Mouse (Mus musculus) thymus, postnatal 0 days (tissue): ENCODE measurements around the gene Ppa2. TPM values are rescaled to one million over a fixed set of nuclear protein-coding genes. Genes with fewer than 3 reads are reported as not detected.

Source experiments
- DNase-seq: peaks from one replicate; pipeline ENCODE4 v3.0.0-alpha.2; 2015; ENCODE audit warnings: low spot score
- polyA plus RNA-seq: library from polyadenylated mRNA; unstranded; fragments of >200 nt; fragmentation: Nextera tagmentation; extraction: Ambion mirVana; gene quantifications from 2 replicates; pipeline ENCODE4 v1.2.1, GENCODE M21; 2015

Gene Ppa2
- polyA plus RNA-seq, result 79.3 and 87.2 TPM in 2 replicates

GRCm38 (mm10) chr3:133309954-133310808 is at the start of gene Ppa2:
Ppa2 (plus strand) TSS chr3:133310110.
- DNase-seq, result peak; percentile 90

- DNase-seq, result peak; percentile 47
Measured at GRCm38 (mm10) chr3:133271887-133272286, 38.0 kb upstream of the Ppa2 start.

GRCm38 (mm10) chr3:133284587-133284986 is 25.3 kb upstream of the Ppa2 start:
- DNase-seq, result no peak

- no peak for DNase-seq
Measured at GRCm38 (mm10) chr3:133288795-133289194, 21.1 kb upstream of the Ppa2 start.

GRCm38 (mm10) chr3:133304328-133304727 is 5.6 kb upstream of the Ppa2 start:
- DNase-seq, result no peak

GRCm38 (mm10) chr3:133308361-133308760 is 1.5 kb upstream of the Ppa2 start:
- no peak for DNase-seq

GRCm38 (mm10) chr3:133309359-133309758 is 551 bp upstream of the Ppa2 start:
- no peak for DNase-seq

GRCm38 (mm10) chr3:133310809-133311179 is 884 bp downstream of the Ppa2 start:
- DNase-seq, result no peak

GRCm38 (mm10) chr3:133312331-133312730 is 2.4 kb downstream of the Ppa2 start:
- DNase-seq, result no peak

- DNase-seq, result no peak
Measured at GRCm38 (mm10) chr3:133312850-133313249, 2.9 kb downstream of the Ppa2 start.

- DNase-seq, result no peak
Measured at GRCm38 (mm10) chr3:133313491-133314199, 3.7 kb downstream of the Ppa2 start.

- peak; percentile 75 for DNase-seq
Measured at GRCm38 (mm10) chr3:133314475-133314874, 4.6 kb downstream of the Ppa2 start.

- DNase-seq, result no peak
Measured at GRCm38 (mm10) chr3:133315011-133315410, 5.1 kb downstream of the Ppa2 start.

GRCm38 (mm10) chr3:133315647-133316046 is 5.7 kb downstream of the Ppa2 start:
- DNase-seq, result no peak

- DNase-seq, result no peak
Measured at GRCm38 (mm10) chr3:133317845-133318244, 7.9 kb downstream of the Ppa2 start.

GRCm38 (mm10) chr3:133318596-133318995 is 8.7 kb downstream of the Ppa2 start:
- DNase-seq, result no peak

- no peak for DNase-seq
Measured at GRCm38 (mm10) chr3:133319795-133320194, 9.9 kb downstream of the Ppa2 start.

GRCm38 (mm10) chr3:133320313-133320712 is 10.4 kb downstream of the Ppa2 start:
- DNase-seq, result no peak

GRCm38 (mm10) chr3:133321928-133322327 is 12.0 kb downstream of the Ppa2 start:
- DNase-seq, result no peak

GRCm38 (mm10) chr3:133322552-133322951 is 12.6 kb downstream of the Ppa2 start:
- DNase-seq, result no peak

- no peak for DNase-seq
Measured at GRCm38 (mm10) chr3:133325135-133325534, 15.2 kb downstream of the Ppa2 start.

- DNase-seq, result peak; percentile 42
Measured at GRCm38 (mm10) chr3:133328551-133328950, 18.6 kb downstream of the Ppa2 start.
